Mouse (Mus musculus): ENCODE measurements around the gene Lrrc41. TPM values are rescaled to one million over a fixed set of nuclear protein-coding genes. Genes with fewer than 3 reads are reported as not detected.

Lrrc41 gene
- total and polyA plus RNA-seq, 3 experiments = 64.4 to 73.3 TPM; not detected in 1

DNA sequence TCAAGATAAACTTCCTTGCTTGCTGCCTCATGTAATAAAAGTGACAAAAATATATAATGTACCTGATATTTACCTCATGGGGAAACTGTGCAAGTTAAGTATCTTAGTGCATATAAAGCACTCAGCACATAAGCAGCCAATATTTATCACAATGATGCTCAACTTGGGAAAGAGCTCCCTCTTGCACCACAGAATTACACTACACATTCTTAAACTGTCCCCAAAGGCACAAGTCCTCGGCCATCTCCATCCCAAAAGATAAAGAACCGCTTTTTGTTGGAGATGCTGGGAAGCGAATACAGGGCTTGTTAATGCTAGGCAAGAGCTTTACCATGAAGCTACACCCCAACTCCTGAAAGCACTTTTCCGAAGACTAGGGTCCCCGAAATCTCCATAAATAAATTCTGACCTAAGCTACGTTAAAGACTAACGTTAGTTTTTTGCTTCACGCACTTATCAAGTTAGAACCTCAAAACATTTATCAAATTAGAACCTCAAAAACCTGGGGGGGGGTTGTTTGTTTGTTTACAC is 859 bp upstream of the Lrrc41 start:
- Histone ChIP-seq H3K79me2 (ENCODE audit: control insufficient read depth, insufficient read depth, low read length, poor library complexity) (peaks cover 69% of the 10 kb centered on the region), H3K4me3 (ENCODE audit: control insufficient read depth in 1 of 2, insufficient read depth in 1 of 2, low read depth in 2 of 2, low read length in 2 of 2) (peak overlapping the region; percentile 79 to 92), H3K27ac (ENCODE audit: control insufficient read depth, low read depth, low read length) (peak overlapping the region; percentile 75), H3K4me1 (ENCODE audit: control insufficient read depth in 1 of 2, insufficient read depth in 2 of 2, low read length in 2 of 2) (peaks cover 15 to 22% of the 10 kb centered on the region in 2 experiments), H3K9ac (ENCODE audit: control insufficient read depth, low read depth, low read length, poor library complexity, severe bottlenecking) (peak overlapping the region; percentile 91), H3K9me3 (replicated peaks; ENCODE audit: insufficient read depth, low read length) (no peaks in the 10 kb centered on the region), H3K27me3 (ENCODE audit: control insufficient read depth in 1 of 2, insufficient read depth in 2 of 2, low read length in 2 of 2) (no peaks in the 10 kb centered on the region), H3K36me3 (ENCODE audit: control insufficient read depth in 1 of 2, insufficient read depth in 2 of 2, low read length in 2 of 2) (peaks cover 8 to 30% of the 10 kb centered on the region in 2 experiments)
- TF ChIP-seq USF1 (IDR thresholded peaks at IDR 0.05; ENCODE audit: low read depth, low read length) (no peak), MYC (IDR thresholded peaks at IDR 0.05; ENCODE audit: low read depth, low read length) (no peak), TBP (IDR thresholded peaks at IDR 0.05; ENCODE audit: low read depth, low read length) (no peak), CTCF (IDR thresholded peaks at IDR 0.05 in 2 of 3, conservative IDR thresholded peaks at IDR 0.05 in 1 of 3; ENCODE audit: control insufficient read depth in 1 of 3, insufficient read depth in 1 of 3, low read depth in 2 of 3, low read length in 3 of 3, poor library complexity in 1 of 3, severe bottlenecking in 1 of 3) (peak in 2 of 3 experiments; percentile 46 to 68; a peak in 4 of 6 replicates), KAT2A (conservative IDR thresholded peaks at IDR 0.05; ENCODE audit: low read depth, low read length) (no peak), MXI1 (IDR thresholded peaks at IDR 0.05; ENCODE audit: low read depth, low read length) (peak; percentile 34; the same call in 1 of the 2 replicates), MAX (IDR thresholded peaks at IDR 0.05; ENCODE audit: low read length) (no peak), RAD21 (IDR thresholded peaks at IDR 0.05; ENCODE audit: low read depth, low read length) (peak; percentile 31), SIN3A (IDR thresholded peaks at IDR 0.05; ENCODE audit: low read length) (no peak), ZKSCAN1 (IDR thresholded peaks at IDR 0.05; ENCODE audit: low read depth, low read length) (no peak), BHLHE40 (IDR thresholded peaks at IDR 0.05; ENCODE audit: borderline replicate concordance, low read depth, low read length) (no peak), CHD1 (IDR thresholded peaks at IDR 0.05; ENCODE audit: low read depth, low read length) (0 out of 2 replicates have a peak, but pooled peaks have one; percentile 69), ELF1 (IDR thresholded peaks at IDR 0.05; ENCODE audit: low read depth, low read length) (no peak), HCFC1 (IDR thresholded peaks at IDR 0.05; ENCODE audit: low read depth, low read length) (0 out of 2 replicates have a peak, but pooled peaks have one; percentile 27), SMC3 (IDR thresholded peaks at IDR 0.05; ENCODE audit: low read depth, low read length) (0 out of 2 replicates have a peak, but pooled peaks have one; percentile 16), RCOR1 (IDR thresholded peaks at IDR 0.05; ENCODE audit: low read depth, low read length) (0 out of 2 replicates have a peak, but pooled peaks have one; percentile 15), GATA1 (IDR thresholded peaks at IDR 0.05; ENCODE audit: low read depth, low read length) (0 out of 2 replicates have a peak, but pooled peaks have one; percentile 24), POLR2AphosphoS5 (IDR thresholded peaks at IDR 0.05; ENCODE audit: borderline replicate concordance, low read depth, low read length) (no peak)
- peak; percentile 80 for DNase-seq (ENCODE audit: low read depth, low spot score)

DNA sequence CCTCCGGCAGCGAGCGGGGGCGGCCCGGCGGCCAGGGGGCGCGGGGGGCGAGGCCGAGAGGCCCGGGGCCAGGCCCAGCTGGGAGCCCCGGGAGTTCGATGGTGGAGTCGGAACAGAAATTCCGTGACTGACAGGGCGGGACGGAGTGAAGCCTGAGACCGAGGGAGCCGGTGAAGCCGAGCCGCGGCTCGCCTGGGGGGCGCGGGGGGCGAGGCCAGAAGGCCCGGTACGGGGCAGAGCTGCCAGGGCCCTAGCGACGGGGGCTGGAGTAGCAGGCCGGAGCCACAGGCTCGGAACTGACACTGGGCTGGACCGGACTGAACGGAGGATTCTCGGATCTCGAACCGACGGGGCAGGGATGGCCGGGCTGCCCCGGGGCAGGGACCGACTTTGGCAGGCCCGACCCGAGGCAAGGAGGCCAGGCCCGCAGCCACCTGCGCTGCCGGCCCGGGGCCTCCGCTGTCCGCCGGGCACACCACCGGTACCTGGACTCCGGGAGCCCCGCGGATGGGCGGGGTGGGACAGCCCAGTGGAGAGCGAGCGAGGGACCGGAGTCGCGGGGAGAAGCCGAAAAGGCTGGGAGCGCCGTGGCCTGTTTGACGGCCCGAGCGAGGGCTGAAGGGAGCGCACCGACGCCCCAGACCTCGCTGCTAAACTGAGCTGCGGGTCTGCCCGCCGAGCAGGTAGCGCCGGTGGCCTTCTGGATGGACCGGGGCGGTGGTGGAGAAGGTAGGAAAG is 731 bp downstream of the Lrrc41 start:
- peaks cover 13 to 18% of the 10 kb centered on the region in 2 experiments for H3K4me1 ChIP-seq (ENCODE audit: control insufficient read depth in 1 of 2, insufficient read depth in 2 of 2, low read length in 2 of 2)
- no peaks in the 10 kb centered on the region for H3K9me3 ChIP-seq (replicated peaks; ENCODE audit: insufficient read depth, low read length)
- peaks cover 63% of the 10 kb centered on the region for H3K79me2 ChIP-seq (ENCODE audit: control insufficient read depth, insufficient read depth, low read length, poor library complexity)
- peaks cover 8 to 21% of the 10 kb centered on the region in 2 experiments for H3K36me3 ChIP-seq (ENCODE audit: control insufficient read depth in 1 of 2, insufficient read depth in 2 of 2, low read length in 2 of 2)
- peak overlapping the region; percentile 92 to 98 for H3K4me3 ChIP-seq (ENCODE audit: control insufficient read depth in 1 of 2, insufficient read depth in 1 of 2, low read depth in 2 of 2, low read length in 2 of 2)
- peak overlapping the region; percentile 86 for H3K27ac ChIP-seq (ENCODE audit: control insufficient read depth, low read depth, low read length)
- no peaks in the 10 kb centered on the region for H3K27me3 ChIP-seq (ENCODE audit: control insufficient read depth in 1 of 2, insufficient read depth in 2 of 2, low read length in 2 of 2)
- peak; percentile 9; the same call in 1 of the 2 replicates for TF ChIP-seq MXI1 (IDR thresholded peaks at IDR 0.05; ENCODE audit: low read depth, low read length)
- TF ChIP-seq MAZ (IDR thresholded peaks at IDR 0.05; ENCODE audit: low read depth, low read length) = 0 out of 2 replicates have a peak, but pooled peaks have one; percentile 76
- no peak for TF ChIP-seq POLR2AphosphoS5 (IDR thresholded peaks at IDR 0.05; ENCODE audit: borderline replicate concordance, low read depth, low read length)
- TF ChIP-seq CTCF (IDR thresholded peaks at IDR 0.05 in 2 of 3, conservative IDR thresholded peaks at IDR 0.05 in 1 of 3; ENCODE audit: control insufficient read depth in 1 of 3, insufficient read depth in 1 of 3, low read depth in 2 of 3, low read length in 3 of 3, poor library complexity in 1 of 3, severe bottlenecking in 1 of 3) = peak in 1 of 3 experiments; percentile 7; a peak in 1 of 6 replicates
- no peak for TF ChIP-seq ETS1 (IDR thresholded peaks at IDR 0.05; ENCODE audit: low read depth, low read length)
- peak; percentile 82; the same call in 1 of the 2 replicates for TF ChIP-seq UBTF (IDR thresholded peaks at IDR 0.05; ENCODE audit: borderline replicate concordance, insufficient read depth, low read depth, low read length)
- TF ChIP-seq MAX (IDR thresholded peaks at IDR 0.05; ENCODE audit: low read length) = 0 out of 2 replicates have a peak, but pooled peaks have one; percentile 34
- H3K9ac ChIP-seq (ENCODE audit: control insufficient read depth, low read depth, low read length, poor library complexity, severe bottlenecking) = peak overlapping the region; percentile 99
- DNase-seq (ENCODE audit: low read depth, low spot score) = peak; percentile 63
